Mouse (Mus musculus) testis, postnatal 14 days (tissue): ENCODE data around the gene Olfr980.
"Not testable (repeated sequence)": the region's sequence is repeated elsewhere in the genome, so short reads cannot be mapped to it uniquely, and the experiment has no call there.

Experiments used
- DNase-seq: peaks from one replicate; pipeline ENCODE4 v3.0.0; 2021; ENCODE audit warnings: low spot score

Gene Olfr980

GRCm38 (mm10) chr9:40009482-40009881, at the start of gene Olfr980:
Olfr980 (minus strand) TSS chr9:40009582.
- no peak for DNase-seq

GRCm38 (mm10) chr9:40050138-40050537, 40.8 kb upstream of the Olfr980 start:
- peak; percentile 35 for DNase-seq

- no peak for DNase-seq
Observed at GRCm38 (mm10) chr9:40021164-40021563, 11.8 kb upstream of the Olfr980 start, which contains the start of gene Olfr981. Olfr981 (plus strand) TSS chr9:40021464.

- no peak for DNase-seq
Observed at GRCm38 (mm10) chr9:40003365-40003764, 6.0 kb downstream of the Olfr980 start, which contains the start of gene Olfr979. Olfr979 (minus strand) TSS chr9:40003465.

GRCm38 (mm10) chr9:39991813-39992212, 17.6 kb downstream of the Olfr980 start, which contains the start of gene Olfr978:
Olfr978 (plus strand) TSS chr9:39992113.
- no peak for DNase-seq

GRCm38 (mm10) chr9:39976581-39977145, 32.7 kb downstream of the Olfr980 start:
- DNase-seq, result not testable (repeated sequence)

GRCm38 (mm10) chr9:39961033-39961432, 48.3 kb downstream of the Olfr980 start, which contains the start of gene Olfr976:
Olfr976 (minus strand) TSS chr9:39961133.
- DNase-seq, result not testable (repeated sequence)
